Mouse (Mus musculus) ovary, postnatal 36 days (tissue): ENCODE measurements around the gene Rab1b.

Source experiments
- DNase-seq: peaks from one replicate; pipeline ENCODE4 v3.0.0; 2022; ENCODE audit warnings: low spot score, mixed read lengths

Rab1b gene

DNA sequence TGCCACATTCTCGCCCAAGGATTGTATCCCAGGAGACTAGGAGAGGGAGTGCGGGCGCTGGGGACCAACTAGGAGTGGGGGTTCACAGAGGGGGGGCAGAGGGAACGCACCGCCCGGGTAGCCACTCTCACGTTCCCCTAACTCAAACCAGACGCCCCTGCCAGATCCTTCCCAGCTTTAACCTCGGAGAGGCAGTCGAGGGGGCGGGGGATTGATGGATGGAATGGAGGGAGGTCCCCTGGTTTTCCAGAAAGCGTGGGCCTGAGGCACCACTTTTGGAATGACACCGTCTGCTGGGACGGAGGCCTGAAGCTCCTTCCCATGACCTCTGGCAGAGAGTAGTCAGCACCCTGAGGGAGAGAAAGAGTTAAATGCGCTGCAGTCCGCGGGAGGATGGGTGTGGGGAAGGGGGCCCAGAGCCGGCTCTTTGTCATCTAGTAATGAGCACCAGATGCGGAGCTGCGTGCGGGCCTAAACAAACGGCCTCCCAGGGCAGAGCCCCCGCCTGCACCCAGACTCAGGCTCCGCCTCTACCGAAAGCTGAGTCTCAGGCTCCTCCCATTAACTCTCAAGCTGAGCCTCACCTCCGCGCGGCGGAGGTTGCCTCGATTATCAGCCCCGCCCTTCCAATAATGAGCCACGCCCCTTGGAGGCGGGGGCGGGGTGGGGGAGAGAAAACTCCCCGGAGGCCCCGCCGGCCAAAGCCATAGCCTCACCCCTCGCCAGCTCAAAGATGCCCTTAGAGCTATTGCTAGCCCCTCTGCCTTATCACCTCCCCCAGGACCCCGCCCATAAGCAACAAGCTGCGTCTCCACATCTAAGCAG lies 35.1 kb downstream of the Rab1b start:
- peak; percentile 78 for DNase-seq

DNA sequence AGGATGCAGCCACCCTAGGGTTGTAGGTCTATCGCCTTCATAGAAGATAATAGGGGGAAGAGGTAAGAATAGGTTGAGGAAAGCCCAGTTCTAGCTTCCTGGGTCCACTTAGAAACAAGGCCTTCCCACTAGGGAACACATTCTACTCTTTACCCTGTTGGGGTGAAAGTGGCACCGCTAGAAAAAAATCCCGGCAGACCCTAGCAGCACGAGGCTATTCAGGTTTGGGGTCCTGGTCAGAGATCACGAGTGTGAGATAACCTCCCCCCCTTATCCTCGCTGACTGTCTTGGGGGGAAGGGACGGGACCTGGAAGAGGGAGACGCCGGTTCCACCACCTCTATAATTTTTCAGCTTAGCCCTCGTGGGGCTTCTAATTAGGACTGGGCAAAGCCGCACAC lies 35.8 kb downstream of the Rab1b start:
- DNase-seq: no peak

DNA sequence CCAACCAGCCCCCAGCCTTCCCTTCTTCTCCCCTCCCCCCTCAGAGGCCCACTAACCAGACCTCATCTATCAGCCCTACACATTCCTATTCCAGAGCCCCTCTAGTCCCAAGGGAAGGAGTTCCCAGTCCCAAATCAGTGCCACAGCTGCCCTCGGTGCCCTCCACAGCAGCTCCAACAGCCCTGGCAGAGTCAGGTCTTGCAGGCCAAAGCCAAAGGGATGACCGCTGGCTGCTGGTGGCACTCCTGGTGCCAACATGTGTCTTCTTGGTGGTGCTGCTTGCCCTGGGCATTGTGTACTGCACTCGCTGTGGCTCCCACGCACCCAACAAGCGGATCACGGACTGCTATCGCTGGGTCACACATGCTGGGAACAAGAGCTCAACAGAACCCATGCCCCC lies 36.9 kb downstream of the Rab1b start:
- DNase-seq: no peak

DNA sequence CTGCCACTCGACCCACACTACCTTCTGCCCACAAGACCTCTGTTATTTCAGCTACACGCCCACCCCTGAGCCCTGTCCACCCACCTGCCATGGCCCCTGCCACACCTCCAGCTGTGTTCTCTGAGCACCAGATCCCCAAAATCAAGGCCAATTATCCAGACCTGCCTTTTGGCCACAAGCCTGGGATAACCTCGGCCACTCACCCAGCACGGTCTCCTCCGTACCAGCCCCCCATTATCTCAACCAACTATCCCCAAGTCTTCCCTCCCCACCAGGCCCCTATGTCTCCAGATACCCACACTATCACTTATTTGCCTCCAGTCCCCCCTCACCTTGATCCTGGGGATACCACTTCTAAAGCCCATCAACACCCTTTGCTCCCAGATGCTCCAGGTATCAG lies 37.4 kb downstream of the Rab1b start:
- no peak for DNase-seq

DNA sequence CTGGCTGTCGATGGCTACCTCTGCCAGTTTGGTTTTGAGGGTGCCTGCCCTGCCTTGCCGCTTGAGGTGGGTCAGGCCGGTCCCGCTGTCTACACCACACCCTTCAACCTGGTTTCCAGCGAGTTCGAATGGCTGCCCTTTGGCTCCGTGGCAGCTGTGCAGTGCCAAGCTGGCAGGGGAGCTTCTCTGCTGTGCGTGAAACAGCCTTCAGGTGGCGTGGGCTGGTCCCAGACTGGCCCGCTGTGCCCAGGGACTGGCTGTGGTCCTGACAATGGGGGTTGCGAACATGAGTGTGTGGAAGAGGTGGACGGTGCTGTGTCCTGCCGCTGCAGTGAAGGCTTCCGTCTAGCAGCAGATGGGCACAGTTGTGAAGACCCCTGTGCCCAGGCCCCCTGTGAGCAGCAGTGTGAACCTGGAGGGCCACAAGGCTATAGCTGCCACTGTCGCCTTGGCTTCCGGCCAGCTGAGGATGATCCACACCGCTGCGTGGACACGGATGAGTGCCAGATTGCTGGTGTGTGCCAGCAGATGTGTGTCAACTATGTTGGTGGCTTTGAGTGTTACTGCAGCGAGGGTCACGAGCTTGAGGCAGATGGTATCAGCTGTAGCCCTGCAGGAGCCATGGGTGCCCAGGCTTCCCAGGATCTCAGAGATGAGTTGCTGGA lies 38.2 kb downstream of the Rab1b start:
- DNase-seq: no peak

DNA sequence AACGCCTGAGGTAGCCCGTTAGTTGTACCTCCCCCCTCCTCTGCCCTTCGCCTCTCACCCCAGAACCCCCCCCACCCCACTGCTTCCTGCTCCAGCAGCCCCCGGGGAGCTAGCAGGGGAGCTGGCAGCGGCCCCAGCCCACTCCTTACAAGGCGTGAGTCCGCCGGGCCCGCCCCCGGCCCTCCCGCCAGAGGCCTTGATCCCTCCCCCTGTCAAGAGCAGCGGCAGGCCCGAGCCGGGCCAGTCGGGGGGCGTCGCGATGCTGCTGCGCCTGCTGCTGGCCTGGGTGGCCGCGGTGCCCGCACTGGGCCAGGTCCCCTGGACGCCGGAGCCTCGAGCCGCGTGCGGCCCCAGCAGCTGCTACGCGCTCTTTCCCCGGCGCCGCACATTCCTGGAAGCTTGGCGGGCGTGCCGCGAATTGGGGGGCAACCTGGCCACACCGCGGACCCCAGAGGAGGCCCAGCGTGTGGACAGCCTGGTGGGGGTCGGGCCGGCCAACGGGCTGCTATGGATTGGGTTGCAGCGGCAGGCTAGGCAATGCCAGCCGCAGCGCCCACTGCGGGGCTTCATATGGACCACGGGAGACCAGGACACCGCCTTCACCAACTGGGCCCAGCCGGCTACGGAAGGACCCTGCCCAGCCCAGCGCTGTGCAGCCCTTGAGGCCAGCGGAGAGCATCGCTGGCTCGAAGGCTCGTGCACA lies 38.9 kb downstream of the Rab1b start, which contains the start of gene Cd248:
Gene Cd248 (plus strand): TSS at position 212 of the 703 bp plus-strand sequence.
- peak; percentile 68 for DNase-seq

DNA sequence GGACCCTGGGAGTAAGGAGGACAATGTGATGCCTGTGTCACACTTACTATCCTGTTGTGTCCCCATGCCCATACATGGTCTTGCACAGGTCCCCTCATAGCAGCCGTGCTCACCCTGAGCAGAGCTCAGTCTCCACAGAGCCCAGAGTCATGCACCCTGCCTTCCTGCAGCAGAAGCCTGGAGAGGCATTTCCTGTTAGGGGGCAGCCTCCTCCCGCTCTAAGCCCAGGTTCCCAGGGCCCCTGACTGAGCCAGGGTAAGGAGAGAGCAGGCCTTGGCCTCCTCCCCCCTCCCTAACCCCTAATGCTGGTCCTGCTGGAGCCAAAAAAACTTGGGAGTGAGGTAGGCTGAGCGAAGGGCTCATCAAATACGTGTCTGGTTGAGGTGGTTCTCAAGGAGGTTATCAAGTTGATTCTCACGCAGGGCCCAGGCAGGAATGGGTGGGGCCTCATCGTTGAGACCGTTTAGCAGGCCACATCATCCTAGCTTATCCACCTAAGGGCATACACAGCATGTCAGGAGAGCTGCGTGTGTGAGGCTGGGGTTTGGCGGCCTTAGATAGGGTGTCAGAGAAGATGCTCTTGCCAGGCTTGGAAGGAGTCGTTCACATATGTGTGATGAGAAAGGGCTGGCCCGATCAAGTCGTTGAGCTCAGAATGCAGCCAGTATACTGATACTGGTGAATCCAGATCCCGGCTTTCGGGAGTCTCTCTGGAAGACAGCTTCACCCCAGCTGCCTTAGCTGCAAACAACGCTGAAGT lies 39.7 kb downstream of the Rab1b start:
- DNase-seq: no peak

DNA sequence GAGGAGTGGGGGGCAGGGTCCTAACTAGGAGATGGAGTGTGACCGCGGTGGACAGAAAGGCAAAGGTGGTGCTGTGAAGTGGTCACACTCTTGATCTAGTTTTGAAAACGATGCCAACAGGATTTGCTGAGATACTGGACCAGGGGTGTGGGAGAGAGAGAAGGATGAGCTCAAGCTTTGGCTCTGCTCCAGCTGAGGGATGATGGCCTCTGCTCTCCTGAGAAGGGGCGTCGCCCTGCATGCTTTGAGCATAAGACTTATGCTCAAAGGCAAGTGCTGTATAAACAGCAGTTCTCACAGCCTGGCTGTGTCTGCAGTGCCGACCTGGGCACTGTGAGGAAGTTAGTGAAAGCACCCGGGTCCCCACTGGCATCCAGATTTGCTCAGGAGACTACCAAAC lies 41.8 kb downstream of the Rab1b start:
- no peak for DNase-seq

DNA sequence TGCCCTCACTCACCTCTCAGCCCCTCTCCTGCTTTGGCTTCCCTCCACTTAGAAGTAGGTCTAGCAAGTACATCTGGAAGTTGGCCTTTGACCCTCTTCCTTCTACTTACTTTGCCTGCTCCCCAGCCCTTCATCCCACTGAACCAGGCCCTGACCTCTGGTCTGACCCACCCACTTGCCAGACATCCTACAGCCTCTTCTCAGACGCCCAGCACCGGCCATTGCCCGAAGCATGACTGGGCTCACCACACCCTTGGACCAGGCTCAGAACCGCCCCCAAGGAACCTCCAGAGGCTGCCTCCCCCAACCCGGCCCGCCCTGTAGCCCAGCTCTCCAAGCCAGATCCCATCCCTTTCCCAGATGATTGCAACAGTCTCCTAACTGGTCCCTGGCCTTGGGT lies 44.4 kb downstream of the Rab1b start:
- no peak for DNase-seq

DNA sequence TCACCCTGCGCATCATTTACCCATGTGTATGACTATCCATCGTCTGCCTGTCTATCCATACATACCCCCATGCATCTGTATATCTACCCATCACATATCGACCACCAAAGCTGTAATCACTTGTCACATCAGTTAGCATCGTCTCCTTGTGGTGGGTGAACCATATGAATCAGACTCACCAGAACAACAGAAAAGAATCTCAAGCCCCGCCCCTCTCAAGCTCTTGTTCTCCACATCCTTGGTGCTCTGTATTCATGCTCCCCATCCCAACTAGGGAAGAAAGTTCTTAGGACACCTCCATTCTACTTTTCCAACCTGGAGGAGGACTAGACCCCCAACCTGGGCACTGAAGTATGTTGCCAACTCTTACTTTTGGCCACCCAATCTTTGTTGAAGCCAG lies 44.8 kb downstream of the Rab1b start:
- no peak for DNase-seq

DNA sequence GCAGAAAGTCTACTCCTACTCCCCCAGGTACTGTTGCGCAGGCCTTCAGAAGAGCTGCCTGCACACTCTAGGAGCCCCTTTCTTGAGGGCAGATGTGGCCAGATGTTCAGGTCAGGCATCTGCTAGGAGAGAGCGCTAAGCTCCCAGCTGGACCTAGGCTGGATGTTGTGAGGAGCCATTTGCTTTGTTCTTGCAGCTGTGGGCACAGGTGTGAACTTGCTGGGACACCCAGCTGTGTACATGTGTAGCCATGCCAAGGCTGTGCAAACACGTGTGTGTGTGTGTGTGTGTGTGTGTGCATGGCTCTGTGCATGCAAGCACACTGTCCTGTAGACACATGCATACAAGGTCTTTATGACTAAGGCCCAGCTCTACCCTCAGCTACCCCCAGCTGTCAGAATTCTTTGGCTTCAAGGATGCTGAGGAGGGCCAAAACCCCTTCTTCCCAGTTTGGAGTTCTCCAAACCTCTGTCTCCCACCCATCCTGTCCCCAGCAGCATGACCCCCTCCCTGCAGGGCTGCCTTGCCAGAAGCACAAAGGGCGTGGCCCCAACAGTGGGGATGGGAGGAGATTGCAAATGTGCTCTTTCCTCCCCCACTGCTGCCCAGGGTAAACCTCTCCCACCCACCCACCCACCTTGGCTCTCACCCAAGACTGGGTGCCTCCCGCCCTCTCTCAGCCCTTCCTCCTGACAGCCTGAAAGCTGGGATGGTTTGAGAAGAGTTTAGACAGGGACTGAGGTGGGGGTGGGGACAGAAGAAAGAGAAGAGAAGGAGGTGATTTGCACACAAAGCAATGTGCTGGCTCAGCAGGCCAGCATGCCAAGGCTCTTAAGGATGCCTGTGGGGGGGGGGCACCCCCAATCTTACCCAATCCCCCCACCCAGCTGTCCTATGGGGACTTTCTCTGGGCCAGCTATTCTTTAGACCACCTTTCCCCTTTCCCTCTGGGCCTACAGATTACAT lies 46.2 kb downstream of the Rab1b start:
- no peak for DNase-seq

DNA sequence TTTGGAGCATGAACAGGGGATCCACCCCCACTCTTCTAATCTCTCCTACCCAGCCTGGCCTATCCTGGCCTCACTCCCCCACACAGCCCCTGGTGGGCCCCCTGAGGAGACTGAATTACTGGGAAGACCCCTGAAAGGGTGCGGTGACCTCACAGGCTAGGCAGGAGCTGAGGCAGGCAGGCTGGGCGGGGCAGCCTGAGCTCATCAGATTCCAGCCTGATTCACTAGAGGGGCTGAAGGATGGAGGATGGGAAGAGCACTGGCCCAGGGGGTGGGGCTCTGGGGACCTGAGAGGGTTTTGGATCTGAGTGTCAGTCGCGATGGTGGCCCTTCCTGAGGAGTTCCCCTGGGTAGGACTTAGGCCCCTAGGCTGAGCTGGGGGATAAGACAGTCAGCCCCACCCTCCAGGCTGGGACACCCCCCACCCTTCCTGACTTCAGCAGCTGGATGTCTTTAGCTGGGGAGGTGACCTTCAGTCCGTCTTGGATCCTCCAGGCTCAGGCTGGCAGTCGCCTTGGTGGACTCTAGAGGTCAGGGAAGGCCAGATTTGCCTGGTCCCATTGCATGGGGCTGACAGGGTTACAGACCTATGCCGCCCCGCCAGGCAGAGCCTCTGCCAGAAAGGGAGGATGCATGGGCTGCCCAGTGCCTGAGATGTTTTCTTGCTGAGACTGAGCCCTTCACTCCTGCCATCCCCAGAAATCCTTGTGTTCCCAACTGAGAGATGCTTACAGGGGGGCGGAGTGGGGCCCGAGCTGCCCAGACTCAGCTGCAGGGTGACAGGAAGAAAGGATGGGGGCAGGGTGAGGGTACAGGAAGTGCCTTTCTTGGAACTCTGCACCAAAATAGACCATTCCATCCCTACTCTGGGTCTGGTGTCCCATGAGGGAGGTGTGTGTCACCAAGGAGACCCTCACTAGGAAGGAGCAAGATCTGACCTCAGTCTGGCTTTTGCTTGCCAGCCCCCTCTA lies 47.8 kb downstream of the Rab1b start:
- DNase-seq: no peak

DNA sequence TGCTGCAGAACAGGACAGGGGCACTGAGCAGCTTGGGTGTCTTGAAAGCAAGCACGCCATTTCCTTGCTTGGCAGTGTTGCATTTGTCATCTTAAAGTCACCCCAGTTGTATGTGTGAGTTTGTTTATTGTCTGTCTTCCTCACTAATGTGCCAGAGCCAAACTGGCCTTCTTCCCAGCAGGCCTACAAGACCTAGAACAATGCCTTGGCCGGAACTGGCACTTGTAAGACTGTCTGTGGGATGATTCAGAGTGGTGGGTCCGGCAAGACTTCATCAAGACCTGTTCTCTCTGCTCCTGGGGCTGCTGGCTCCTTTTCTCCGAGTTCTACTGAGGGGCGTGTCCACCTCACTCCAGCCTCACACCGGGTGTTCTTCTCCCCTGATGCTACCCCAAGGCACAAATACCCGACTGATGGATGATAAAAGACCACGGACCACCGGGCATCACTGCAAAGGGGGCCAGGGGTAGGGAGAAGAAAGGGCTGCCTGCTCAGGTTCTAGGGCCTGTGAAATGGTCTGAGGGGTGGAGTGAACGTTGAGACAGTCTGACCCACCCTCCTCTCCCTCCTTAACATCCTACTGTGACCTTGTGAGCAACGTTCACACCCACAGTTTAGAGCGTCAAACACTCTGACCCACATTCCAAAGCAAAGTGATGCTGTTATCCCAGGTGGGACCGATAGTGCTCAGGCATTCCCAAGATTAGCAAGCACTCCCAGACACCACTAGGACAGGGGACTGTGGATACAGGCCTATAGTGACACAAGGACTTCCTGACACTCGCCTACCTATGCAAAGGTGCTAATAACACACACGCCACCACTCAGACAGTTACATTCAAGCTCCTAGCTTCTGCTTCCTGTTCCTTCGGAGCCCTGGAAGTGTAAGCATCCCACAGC lies 48.7 kb downstream of the Rab1b start:
- no peak for DNase-seq

DNA sequence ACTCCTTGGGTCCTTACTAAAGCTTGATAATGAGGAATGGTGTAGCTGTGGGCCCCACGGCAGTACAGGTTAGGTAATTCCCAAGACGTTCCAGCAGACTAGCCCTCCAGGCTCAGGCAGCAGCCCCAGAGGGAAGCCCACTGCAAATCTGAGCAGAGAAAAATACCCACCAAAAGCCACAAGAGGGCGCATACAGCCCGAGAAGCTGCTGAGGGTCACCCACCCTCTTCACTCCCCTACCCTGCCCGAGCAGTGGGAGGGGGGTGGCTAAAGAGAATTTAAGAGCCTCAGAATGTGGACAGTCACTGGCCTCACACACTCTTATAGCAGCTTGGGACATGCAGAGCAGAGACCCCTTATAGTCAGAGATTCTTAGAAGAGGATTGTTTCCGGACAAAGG lies 50.6 kb downstream of the Rab1b start:
- DNase-seq: no peak

DNA sequence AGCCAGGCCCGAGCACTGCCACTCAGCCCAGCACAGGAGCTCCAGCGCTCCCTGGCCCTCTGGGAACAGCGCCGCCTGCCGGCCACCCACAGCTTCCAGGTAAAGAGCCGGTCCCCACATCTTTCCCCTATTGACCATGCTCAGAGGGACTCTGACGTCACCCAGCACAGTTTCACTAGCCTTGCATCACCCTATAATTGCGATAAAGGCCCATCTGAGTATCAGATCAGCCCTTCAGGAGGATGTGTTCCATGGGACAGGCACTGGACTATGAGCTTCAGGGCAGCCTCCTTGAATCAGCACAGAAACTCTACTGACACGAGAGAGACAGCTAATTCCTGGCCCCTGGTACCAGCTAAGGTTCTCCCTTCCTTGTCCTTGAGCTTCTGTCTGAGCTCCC lies 53.0 kb downstream of the Rab1b start:
- DNase-seq: no peak

DNA sequence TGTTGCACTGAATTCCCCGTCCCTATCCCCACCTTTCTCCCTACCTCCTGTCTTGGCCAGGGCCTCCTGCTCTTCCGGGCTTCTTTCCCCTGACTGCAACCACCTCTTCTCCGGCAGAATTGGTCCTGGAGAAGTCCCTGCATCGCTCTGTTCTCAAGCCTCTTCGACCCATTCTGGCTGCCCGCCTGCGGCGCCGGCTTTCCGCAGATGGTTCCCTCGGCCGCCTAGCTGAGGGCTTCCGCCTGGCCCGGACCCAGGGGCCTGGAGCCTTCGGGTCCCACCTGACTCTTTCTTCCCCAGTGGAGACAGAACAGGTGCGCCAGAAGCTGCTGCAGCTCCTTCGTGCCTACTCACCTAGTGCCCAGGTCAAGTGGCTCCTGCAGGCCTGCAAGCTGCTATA lies 54.0 kb downstream of the Rab1b start:
- no peak for DNase-seq

DNA sequence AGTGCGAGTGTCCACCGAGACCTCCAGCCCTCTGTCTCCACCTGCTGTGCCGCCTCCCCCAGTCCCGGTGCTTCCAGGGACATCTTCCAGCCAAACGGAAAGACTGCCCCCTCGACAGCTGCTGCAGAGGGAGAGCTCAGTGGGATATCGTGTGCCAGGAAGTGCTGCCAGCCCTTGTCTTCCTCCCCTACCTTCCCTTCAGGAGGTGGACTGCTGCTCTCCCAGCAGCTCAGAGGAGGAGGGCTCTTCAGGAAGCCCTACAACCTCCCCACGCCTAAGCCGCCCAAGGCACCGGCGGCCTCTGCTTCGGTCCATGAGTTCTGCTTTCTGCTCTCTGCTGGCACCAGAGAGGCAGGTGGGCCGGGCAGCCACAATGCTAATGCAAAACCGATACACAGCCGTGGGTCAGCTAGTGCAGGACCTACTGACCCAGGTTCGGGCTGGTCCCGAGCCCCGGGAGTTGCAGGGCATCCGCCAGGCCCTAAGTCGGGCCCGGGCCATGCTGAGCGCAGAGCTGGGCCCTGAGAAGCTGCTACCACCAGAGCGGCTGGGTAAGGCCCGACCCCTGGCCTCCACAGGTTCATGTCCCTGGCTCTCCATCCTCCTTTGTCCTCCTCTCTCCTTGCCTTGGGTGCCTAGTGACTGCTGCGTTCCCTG lies 54.6 kb downstream of the Rab1b start:
- no peak for DNase-seq

DNA sequence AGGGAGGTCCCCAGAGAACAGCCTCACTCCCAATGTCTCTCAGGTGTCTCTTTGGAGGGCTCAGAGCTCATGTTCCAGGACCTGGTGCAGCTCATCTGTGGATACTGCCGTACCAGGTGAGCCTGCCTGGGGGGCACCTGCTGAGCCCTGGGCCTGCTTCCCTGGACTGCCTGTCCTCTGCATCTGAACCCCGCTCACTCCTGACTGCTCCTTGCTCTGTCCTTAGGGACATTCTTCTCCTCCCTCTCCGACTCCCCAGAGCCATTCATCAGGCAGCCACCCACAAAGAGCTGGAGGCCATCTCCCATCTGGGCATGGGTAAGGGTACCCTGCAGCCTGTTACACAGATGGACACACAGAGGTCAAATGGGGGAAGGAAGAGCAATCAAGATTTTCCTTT lies 55.4 kb downstream of the Rab1b start:
- no peak for DNase-seq
